Mouse (Mus musculus) C2C12 (cell line): ENCODE data around the gene Ttyh2.

Experiments
- CEBPB ChIP-seq: IDR thresholded peaks from one replicate; pipeline ENCODE4 v1.6.1; 2011; ENCODE audit warnings: low read depth, mild to moderate bottlenecking, control low read depth, moderate library complexity
- CTCF ChIP-seq: IDR thresholded peaks from one replicate; pipeline ENCODE4 v1.5.1; 2011; ENCODE audit not compliant: control insufficient read depth, insufficient read depth, insufficient read length

DNA sequence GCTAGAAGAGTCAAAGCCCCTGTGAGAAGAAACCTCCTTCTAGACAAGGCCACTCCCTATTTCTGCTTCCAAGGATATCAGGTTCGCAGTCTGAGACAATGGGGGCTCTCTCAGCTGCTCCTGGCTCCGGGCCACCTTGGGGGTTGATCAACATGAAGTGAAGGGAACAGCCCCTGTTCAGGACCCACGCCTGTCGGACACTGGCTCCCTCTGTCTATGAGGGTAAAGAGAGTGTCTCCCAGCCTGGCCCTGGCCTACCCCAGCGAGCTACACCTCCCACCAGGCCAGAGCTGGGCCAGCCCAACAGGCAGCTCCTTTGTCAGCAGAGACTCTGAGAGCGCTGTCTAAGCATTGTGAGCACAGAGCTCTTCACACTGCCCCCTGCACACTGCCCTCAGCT lies 94.7 kb downstream of the Ttyh2 start:
- TF ChIP-seq CTCF (no peak), CEBPB (no peak)
